Mouse (Mus musculus) embryo, embryonic 11 days (tissue): ENCODE data around the gene Tcp10a.
A peak's percentile ranks its signal among the peaks of the same experiment; 100 is the strongest.
"Not testable (repeated sequence)": the region's sequence is repeated elsewhere in the genome, so short reads cannot be mapped to it uniquely, and the experiment has no call there.

Source experiments
- DNase-seq: peaks from one replicate; pipeline ENCODE4 v3.0.0-alpha.2; 2015

The Tcp10a gene

DNA sequence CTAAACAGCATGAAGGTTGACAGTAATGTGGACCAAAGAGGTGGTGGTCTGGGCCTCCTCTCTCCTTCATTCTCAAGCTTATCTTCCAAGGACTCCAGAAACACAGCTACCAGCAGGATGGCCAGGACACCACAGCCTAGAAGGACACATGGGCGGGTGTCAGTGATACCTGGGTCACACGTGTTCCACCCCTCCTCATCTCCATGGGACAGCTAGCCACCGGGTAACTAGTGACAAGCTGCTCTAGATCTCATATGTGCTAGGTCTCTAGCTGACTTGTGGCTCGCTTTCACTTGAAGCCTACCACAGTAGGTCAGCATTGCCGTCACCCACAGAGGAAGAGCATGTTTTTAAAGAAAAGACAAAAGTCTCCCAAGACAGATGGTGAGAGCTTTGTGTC, 47.4 kb downstream of the Tcp10a start, which contains the start of gene Gm49630:
Gm49630 (minus strand) TSS at position 101 of the 400 bp plus-strand sequence.
- not testable (repeated sequence) for DNase-seq

DNA sequence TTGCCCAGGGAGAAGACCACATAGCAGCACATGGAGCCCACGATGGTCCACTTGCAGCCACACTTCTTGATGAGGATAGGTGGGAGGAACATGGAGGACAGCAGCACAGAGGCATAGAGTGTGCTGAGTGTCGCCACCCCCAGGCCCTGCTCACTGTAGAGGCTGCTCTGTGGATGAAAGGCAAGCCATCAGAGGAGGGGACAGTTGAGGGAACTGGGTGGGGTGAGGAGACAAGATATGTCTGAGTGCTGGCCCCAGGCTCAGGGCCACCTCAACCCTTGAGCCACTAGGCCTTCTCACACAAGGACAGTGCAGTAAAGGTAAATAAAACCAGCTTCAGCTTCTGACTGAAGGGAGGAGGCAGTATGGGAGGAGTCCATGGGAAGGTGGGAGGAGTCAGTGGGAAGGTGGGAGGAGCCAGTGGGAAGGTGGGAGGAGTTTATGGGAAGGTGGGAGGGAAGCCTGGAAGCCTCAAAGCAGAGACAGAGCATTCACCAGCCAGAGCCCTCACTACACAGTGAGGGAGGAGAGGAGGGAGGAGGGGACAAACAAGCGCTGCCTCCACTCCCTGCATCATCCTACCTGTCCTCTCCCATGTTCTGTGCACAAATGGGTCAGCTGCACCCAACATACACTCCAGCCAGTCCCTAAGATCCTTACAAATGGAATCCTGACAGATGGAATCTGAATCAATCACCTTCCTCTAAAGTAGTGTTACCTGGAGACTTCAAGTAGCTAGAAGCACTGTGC, 52.7 kb downstream of the Tcp10a start:
- DNase-seq = not testable (repeated sequence)

DNA sequence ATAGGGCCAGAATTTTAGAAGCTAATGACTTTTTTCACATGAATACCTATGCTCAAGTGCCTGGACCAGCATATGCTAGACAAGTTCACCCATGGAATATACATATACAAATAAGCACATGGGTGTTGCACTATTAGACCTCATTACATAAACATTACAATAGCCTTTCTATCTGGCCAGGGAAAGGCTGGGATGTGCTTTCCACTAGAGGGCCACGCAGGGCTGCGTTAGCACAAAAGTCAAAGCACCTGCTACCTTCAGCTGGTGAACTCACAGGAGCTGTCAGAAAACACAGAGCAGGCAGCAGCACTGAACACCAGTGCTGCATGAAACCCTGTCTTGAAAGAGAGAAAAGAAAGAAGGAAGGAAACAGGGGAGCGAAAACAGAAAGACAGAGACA, 53.5 kb downstream of the Tcp10a start:
- DNase-seq = not testable (repeated sequence)

DNA sequence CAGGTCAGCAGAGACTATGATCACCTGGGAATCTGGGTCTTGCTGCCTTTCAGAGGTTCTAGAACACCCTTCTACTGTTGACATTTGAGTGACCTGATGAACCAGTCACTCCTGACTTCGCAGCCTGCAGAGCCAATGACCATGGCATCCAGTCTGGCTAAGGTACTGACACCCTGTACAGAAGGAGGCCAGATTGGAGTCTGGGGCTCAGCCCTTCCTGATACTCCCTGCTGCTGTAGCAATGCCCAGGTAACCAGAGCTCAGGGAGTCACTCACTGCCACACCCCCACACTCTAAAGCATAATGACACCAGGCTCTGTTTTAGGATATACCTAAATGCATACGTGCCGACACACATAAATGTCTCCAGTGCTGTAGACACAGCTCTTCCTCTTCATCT, 58.3 kb downstream of the Tcp10a start:
- DNase-seq = not testable (repeated sequence)

DNA sequence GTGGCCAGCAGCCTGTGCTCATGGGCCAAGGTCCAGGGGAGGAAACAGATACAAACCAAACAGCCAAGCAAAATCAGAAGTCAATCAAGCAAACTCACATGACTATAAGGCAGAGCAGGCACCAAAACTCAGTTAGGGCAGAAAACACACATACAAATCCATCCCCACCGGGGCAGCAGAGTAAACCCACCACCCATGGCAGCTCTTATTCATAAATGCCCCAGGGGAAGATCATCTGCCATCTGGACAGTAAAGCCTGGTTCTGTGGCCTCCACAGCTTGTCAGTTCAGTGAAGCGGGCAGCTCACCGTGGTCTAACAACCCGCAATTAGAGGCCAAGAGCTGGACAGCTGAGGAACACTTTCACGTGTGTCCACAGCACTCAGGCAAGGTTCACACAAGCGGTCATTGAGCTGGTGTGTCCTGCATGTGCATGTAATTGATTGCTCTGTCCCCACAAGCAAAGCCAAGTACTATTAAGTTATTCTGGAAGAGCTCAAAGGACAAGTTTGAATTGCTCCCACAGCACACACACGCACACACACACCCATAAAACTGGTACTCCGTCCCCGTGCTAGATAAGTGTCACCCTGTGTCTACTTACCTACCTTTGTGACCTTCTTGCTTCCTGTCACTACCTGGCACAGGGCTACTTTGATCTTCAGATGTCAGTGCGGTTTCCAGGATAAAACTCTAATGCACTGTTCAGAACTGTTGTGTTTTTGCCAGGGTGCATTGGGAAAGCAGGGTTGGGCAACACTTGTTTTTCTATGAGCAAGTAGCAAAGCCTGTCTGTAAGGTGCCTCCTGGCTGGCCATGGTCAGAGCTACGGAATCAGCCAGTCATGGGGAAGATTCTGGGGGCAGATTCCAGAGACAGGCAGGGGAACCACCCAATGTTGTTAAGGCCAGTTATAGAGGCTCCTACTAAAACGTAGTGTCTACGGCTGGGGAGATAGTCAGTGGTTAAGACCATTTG, 59.0 kb downstream of the Tcp10a start:
- not testable (repeated sequence) for DNase-seq

DNA sequence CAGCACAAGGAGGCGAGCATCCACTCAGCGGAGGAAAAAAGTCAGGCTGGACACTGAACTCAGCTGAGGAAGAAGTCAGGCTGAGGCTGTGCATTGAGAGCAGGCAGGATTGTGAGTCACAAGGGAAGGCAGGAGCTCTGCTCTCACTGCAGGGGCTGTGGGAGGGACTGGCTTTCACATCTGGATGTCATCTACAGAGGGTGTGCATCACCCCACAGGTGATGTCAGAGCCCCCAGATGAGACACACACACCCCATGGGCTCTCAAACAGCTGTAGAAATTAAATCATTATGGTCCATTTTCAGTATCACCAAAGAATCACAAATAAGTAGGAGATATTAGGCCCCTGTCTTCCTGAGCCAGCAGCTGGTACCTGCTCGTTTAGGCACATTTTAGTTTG, 60.9 kb downstream of the Tcp10a start, which contains the start of gene Unc93a2:
Unc93a2 (minus strand) TSS at position 101 of the 400 bp plus-strand sequence.
- not testable (repeated sequence) for DNase-seq

DNA sequence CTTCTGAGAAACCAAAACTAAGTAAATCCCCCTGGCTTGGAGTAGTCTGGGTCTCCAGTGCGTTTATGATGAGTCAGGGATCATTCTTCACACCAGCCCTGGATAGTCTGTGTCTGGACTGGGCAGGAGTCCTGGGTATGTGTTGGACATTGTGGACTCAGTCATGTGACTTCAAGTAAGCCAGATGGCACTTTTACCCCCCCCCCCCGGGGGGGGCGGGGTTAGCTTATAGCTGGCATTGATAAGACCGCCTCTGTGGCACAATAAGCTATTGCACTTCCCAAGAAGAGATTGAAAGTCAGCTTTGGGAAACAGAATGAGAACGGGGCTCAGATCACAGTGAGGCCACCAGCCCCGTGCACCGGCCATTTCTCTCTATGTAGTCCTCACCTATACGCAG, 61.6 kb downstream of the Tcp10a start:
- peak; percentile 5 for DNase-seq

DNA sequence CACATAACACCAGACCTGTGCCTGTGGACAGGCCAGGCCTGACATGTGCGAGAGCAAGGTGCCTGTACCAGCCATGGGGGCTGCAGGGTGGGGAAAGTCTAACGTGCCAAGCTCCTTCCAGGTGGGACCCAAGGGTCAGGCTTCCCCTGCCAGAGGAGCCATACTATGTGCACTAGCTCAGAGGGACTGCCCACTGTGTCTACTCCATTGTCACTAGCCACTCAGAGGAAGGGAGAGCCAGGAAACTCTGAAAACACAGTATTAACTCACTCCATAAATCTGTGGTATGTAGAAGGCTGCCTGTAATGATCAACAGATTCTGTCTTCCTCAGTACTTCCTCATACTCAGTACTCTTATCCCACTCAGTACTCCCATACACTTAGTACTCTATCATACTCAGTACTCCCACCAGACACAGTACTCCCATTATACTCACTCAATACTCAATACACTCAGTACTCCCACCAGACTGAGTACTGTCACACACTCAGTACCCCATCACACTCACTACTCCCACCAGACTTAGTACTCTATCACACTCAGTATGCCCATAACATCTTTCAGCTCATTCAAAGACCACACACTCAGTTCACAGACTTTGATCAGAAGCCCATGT, 64.0 kb downstream of the Tcp10a start:
- not testable (repeated sequence) for DNase-seq

DNA sequence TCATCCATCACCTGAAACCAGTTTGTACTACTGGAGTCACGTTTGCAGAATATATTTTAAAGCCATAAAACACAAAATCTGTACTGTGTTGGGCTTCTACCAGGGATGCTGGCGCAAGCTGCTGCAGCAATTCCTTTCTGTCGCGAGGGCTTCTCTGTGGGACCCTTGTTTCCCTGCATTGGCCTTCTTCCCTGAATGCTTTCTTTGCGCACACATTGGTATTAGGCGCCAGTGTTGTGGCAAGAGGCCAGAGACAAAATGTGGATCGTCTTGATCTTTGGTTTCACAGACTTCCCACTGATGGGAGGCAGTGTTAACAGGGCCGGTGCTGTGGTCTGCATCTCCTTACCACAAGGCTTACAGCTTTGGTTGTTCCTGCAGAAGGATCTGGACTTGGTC, 64.5 kb downstream of the Tcp10a start:
- DNase-seq = not testable (repeated sequence)

DNA sequence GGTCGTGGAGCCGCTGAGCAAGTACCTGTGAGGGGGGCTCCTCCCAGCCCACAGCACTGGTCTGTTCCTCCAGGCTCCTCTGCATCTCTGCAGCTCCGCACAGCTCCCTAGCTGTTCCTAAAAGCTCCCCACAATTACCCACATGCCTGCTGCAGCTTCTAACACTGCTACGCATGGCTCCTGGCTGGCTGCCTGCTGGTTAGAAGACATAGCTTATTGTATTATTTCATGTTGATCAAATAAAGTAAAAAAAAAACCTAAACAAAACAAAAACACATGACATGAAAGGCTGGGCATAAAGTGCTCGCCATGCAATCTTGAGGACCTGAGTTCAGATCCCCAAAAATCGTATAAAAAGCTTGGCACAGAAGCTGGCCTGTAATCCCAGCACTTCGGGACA, 65.5 kb downstream of the Tcp10a start:
- not testable (repeated sequence) for DNase-seq

DNA sequence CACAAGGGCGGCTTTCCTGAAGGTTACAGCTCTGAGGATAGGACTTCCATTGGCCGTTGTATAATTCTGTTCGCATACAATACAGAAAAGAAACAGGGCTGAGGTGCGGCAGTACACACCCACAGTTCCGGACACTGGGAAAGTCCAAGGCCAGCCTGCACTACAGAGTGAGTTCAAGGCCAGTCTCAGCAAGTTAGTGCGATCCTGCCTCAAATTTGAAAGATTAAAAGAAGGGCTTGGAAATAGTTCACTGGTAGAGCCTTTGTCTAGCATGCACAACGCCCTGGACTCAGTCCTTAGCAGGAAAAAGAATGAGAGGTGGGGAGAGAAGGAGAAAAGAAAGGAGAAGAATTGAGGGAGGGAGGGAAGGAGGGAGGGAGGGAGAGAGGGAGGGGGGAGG, 70.7 kb downstream of the Tcp10a start:
- DNase-seq = not testable (repeated sequence)
